Mouse (Mus musculus): ENCODE measurements at regions not wholly inside any gene's neighbourhood (a gene's known extent, or its start where the extent isn't known, plus 50 kb on each side); places are given as distances from the start of the nearest gene placed in this dataset.

DNA sequence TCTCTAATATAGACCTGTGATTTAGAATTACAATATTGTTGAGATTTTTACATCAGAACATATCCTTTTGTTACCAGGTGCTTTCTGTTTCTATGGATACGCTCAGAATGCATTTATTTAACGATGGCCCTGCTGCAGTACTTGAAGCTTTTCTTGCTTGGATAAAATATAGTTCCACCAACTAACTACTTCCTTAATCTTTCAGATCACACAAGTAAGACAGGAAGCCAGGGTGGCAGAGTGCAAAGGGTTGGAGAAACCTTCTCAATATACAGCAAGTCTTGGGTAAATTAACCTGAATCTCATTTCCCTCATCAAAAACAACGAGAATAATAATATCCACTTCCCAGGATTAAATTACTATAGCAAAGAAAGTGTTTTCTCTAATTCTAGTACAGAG lies 193.1 kb upstream of the Acvr2a start:
- DNase-seq (ENCODE audit: low read depth, low spot score), result no peak

DNA sequence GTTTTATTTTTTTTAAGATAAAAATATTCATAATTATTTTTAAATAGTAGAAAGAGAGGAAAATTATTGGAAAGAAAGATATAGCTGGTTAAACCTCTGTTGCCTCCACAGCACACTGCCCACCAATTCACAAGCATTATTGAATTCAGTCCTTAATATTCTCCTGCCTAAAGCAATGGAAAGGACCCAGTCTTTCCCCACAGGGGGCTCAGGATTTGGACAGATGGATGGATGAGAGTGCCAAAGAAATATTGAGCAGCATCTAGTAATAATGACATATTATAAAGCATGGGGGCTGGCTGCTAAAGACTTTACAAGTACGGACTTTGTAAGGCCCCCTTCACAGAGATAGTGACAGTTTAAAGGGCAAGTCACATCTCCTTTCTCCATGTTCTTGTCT lies 191.6 kb upstream of the Acvr2a start:
- DNase-seq (ENCODE audit: low read depth, low spot score), result no peak

DNA sequence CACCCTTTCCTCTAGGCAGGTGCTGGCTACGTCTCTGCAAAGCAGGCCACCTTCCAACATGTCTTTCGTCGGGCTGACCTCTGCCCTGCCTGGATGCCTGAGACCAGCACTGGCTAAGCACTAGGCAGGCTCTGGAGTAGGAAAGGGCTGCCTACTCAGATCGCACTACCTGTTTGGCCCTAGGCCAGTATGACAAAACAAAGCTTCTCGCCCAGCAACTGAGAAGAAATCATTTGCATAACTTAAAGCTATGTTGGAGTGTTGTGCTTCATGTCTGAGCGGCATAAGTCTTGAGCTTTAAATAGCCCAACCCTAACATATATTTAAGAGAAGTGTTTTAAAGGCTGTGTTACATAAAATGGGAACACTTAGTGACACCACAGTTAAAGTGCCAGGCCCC lies 189.9 kb upstream of the Acvr2a start:
- no peak for DNase-seq (ENCODE audit: low read depth, low spot score)

DNA sequence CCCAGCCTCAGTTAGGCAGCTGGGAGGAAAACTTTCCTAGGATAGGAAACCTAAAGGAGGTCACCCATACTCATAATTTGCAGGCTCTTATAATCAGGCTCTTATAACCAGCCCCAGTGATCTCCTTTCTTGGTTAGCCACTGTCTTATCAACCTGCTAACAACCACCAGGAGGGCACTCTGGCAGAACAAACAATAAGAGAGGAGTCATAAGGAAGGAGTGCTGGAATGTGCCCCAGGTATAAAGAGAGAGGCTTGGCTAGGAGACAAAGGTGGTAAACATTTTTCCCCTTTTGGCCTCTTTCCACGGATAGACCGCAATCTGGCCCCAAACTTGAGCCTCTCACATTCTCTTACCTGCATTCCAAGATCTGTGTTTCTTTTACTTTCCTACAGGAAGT lies 189.4 kb upstream of the Acvr2a start:
- no peak for DNase-seq (ENCODE audit: low read depth, low spot score)

DNA sequence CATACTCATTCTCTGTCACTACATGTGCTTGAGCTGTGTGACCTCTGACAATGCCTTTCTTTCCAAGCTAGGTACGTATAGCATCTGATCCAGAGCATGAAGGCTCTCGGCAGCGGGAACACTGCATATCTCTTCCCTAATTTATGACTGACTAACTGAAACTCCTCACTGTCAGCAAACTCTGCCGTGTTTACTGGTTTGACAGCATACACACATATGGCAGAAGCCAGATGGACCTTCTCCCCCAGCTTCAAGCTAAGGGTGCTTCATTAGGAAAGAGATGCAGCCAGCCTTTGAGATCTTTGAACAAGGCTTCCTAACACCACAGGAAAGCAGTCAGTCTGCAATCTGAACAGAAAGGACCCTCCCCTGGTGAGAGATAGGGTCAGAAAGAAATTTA lies 186.9 kb upstream of the Acvr2a start:
- DNase-seq (ENCODE audit: low read depth, low spot score), result no peak

DNA sequence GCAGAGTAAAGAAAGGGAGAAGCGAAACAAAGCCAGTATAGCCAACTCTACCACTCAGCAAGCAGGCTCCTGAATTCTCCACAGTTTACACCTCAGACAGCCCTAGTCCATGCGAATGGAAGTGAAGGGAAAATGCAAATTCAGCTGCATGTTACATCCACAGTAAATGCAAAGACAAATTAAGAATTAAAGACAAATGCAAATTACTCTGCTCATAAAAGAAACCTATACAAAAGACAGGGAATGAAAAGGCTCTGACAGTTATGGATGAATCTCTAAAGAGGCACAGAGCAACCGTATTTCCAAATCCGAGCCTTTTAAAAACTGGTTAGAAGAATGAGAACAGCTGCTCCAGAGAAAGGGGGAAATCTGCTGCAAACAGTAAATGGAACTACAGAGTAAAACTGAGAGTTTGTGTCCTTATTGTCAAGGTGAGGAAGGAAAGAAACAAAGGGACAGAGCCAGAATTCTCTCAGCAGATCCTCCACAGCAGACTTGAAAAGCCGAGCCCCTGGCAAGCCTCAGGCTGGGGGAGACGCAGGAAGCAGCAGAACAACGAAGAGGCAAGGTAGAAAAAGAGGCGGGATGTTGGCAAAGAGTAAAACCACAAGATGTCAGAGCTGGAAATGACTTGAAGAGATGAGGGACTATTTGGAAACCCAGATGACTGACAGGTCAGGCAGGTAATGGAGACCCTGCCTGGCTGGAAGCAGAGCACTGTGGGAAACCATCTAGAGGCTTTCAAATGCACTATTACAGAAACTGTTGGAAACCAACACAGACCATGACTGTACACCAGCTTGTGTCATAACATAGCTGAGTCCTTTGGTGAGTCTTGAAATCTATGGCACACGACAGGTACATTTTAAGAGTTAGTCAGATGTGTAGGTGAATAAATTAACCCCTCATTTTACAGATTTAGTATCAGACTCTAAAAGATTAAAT lies 184.5 kb upstream of the Acvr2a start:
- no peak for DNase-seq (ENCODE audit: low read depth, low spot score)

DNA sequence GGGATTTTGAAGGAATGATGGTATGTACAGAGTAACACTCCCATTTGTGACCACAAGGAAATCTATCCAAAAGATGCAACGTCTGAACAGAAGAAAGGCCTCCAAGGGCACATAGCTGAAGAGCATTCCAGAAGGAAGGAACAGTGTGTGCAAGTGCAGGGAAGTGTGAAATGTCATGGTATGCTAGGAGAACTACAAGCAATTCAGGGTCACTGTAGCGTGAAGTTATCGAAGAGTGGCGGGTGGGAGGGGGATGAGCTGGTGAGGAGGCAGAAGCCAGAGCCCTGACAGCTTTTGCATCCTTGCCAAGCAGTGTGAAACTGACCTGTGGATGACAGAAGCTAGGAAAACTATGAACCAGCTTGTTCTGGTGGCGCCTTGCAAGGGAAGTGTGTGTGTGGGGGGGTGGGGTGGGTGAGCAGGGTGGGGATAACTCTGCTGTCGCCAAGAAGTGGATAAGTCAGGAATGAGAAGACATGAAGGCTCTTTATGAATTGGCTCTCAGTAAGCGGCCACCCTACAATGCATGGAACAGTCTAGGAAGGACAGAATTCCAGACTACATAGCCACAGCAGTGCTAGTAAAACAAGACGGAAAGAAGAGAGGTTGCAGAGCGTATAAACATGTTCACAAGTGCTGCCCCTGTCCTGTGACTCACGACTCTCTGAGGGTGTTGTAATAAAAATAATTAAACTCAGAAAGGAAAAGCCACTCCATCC lies 179.3 kb upstream of the Acvr2a start:
- DNase-seq (ENCODE audit: low read depth, low spot score), result no peak

DNA sequence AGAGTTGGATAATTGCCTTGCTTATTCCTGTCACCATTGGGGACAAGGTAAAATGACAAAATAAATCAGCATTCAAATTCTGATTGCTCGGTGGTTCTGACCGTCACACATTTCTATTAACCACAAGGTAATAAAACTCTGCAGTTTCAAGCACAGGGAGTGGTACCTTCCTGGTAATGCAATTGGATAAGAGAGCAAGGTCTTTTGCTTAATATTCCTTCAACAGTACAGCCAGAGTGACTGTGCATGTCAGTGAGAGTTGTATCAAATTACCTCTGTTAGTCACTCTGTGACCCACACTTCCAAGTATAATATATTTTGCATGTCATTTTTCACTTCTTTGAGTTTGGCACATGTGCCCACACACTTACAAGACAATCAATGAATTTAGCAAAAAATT lies 177.8 kb upstream of the Acvr2a start:
- DNase-seq (ENCODE audit: low read depth, low spot score), result no peak

DNA sequence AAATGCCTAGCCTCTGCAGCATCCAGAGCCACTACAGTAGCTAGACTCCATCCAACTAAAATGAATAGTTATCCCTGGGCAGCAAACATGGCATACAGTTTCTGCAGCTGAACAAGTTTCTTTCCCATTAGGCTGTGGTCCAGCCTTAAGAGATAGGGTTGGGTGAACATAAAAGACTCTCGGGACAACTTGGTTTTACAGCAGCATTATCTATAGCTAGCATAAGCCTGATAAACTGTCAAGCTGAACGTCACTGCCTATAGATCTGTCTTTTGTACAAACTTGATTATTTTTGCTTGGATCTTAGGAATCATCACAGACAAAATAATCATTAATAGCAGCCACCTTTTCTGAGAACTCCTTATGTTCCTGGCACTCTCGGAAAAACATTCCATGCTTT lies 169.8 kb upstream of the Acvr2a start:
- DNase-seq (ENCODE audit: low read depth, low spot score), result no peak

DNA sequence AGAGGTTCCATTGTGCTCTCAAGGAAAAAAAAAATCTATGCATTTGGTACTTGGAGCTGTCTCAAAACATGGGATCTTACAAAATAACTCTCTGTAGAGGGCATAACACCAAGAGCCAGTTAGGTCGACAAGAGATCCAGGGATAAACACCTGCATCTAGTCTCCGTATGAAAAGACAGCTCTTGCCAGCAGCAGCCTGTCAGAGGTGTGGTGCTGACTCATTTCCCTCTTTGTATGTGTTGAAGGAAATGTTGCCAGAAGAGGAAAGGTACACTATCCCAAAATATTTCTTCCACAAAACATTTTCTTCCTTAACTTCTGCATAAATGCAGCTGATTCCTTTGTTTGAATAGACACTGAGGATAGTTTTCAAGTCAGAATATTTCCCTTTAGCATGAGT lies 163.6 kb upstream of the Acvr2a start:
- no peak for DNase-seq (ENCODE audit: low read depth, low spot score)

DNA sequence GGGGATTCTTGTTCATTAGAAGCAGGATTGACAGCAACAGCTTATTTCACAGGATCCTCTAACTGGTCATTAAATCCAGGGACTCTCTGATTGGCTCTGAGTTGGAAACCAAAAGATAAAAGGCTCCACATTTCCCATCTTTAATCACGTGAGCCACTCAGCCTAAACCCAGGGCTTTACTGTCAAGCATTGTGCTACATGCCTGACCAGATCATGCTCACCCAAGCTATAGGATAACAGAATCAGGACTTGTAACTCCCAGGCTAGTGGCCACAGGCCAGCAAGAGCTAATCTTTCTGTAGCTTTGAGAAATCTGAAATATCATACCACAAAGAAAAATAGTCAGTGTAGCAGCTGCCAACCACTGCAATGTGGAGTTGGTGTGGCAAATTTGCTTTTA lies 152.7 kb upstream of the Acvr2a start:
- no peak for DNase-seq (ENCODE audit: low read depth, low spot score)

DNA sequence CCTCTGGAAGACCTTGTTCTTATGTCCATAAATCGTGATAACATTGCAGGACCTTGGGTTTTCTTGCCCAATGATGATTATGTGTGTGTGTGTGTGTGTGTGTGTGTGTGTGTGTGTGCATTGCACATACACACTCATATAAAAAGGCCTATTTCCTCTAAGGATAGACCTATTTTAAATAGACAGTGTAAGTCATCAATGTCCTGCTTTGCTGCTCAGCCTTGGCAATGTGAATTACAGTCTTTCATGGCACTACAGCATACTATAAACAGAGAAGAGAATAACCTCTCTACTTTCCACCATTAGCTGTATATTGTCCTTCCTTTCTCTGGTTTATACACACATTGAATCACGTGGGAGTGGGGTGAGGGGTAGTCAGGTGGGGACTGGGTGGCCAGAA lies 148.8 kb upstream of the Acvr2a start:
- no peak for DNase-seq (ENCODE audit: low read depth, low spot score)

DNA sequence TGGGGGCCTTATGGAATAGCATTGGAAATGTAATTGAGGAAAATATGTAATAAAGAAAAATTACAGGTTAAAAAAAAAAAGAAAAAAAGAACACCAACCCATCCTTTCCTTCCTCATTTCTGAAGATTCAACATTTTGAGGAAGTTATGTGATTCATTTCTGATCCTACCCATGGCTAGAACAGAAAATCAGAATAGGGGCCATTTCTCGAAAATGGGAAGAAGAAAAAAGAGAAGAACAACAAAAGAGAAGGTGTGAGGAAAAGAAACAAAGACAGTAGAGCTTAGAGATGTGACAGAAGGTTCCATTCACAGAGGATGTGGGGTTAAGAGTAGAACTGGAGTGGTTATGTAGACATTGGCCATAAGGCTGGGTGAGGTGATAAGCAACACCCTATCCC lies 124.8 kb upstream of the Acvr2a start:
- no peak for DNase-seq (ENCODE audit: low read depth, low spot score)

DNA sequence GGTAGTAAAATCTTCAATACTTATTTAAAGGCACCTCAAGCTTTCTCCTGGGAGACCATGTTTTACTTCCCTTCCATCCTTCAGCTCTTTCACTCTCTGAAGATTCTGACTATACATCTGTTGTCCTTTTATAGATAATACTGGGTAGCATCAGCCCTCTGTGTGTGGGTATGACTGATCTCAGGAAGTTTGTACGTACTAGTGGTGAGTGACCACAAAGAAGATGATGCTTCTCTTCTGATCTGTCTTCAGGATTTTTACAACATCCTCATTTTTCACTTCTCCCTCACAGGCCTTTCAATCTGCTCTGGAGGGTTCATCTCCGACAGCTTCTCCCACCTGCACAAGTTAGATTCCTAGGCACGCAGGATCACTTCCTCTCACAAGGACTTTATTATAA lies 119.4 kb upstream of the Acvr2a start:
- DNase-seq (ENCODE audit: low read depth, low spot score), result no peak

DNA sequence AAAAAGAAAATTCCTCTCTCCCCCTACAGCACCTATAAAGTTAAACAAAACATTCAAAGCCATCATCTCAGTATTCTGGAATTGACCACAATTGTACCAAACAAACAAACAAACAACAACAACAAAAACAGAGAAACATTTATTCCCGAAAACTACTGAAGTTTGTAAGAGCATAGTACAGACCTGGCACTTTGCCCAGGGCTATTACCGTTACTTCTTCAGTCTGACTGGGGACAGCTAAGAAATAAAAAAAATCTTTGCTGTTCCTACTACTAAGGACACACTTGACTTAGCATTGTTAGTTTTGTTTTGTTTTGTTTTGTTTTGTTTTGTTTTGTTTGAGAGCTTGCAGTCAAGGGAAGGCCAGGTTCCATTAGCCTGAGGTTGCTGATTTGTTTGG lies 113.0 kb upstream of the Acvr2a start:
- DNase-seq (ENCODE audit: low read depth, low spot score), result no peak

DNA sequence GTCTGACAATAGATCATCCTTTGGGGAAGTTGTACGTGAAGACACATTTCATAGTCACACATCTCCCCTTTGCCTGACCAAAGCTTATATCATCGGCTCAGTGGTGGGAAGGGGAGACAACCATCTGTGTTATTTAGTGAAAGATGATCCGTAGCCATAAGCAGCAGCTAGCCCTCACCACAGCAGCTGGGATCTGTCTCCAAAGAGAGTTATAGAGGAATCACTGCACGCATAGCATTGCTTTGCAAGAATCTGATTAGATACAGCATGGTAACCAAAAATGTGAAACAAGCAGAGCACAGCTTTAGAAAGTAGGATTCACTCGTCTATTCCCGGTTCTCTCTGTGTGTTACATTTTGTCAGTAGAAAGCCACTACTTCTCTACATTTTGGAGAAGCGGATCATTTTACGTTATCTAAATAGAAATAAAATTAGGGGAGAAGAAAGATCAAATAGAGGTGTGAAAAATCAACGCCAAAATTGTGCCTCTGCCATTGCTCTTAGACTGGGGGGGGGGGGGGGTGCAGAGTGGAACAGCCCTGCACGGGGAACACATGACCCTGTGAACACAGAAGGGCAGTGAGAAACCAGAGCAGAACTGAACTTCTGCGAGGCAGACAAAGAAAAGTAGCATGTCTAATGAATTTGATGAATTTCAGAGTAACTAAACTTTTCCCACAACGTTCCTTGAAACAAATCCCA lies 108.7 kb upstream of the Acvr2a start:
- no peak for DNase-seq (ENCODE audit: low read depth, low spot score)

DNA sequence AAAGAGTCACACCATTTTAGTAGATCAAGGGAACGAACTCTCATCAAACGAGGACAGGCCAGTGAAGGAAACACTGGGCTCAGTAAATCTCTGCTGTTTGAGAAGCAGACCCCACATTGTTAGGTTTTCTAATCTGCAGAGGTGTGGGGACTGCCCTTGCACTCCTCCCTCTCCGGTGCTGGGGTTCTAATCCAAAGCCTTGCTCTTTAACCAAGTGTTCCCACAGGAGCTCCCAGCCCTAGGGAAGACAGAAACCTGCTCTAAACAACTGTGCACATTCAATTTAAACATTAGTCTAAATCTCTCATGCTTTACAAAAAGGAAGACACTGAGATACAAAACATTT lies 108.1 kb upstream of the Acvr2a start:
- no peak for DNase-seq (ENCODE audit: low read depth, low spot score)

DNA sequence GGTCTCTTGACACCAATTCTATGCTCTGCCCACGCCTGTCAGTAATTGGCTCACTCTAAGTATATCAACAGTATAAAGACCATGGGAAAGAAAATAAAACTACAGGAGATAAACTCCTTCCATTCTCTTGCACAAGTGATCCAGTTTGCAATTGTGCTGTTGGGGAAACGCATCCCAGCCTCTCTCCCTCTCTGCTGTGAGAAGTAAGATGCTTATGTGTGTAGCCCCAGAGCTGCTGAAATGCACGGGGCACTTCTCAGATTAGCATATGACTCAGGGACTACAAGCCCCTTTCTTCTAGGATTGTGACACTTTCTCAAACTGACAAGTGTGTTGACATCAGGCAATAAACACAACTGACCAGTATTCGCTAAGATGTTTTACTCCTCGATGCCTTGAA lies 107.7 kb upstream of the Acvr2a start:
- DNase-seq (ENCODE audit: low read depth, low spot score), result no peak

DNA sequence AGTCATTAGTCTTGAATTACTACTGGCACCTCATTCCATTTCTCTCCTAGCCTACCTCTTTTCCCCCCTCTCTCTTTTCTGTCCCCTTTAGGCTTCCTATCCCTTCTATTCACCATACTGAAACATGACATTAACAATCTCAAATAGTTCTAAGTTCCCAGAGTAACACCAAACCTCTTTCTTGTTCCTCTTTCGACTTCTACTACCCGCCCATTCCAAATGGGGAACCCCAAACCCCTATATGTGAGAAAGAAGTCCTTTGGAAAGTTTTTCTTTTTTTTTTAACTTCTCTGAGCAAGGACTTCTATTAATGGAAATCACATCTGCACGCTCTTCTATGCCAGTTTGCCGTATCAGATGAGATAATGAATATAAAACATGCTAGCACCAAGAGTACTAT lies 97.7 kb upstream of the Acvr2a start:
- DNase-seq (ENCODE audit: low read depth, low spot score), result no peak

DNA sequence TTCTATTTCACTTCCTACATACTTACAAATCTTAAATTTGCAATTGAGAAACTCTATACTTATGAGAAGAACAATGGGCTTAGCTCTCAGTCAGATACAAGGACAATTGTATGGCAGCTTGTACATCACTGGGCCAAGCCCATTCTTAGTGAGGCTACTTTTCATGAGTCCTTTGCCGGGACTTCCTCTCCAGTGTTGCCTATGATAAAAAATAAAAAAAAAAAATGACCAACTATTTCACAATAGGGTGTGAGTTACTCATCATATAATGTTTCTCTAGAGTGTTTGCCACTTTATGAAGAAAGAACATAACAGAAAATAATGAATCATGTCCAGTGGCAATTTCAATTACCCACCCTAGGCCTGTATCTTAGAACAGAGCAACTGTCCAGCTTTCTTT lies 96.1 kb upstream of the Acvr2a start:
- DNase-seq (ENCODE audit: low read depth, low spot score), result no peak

DNA sequence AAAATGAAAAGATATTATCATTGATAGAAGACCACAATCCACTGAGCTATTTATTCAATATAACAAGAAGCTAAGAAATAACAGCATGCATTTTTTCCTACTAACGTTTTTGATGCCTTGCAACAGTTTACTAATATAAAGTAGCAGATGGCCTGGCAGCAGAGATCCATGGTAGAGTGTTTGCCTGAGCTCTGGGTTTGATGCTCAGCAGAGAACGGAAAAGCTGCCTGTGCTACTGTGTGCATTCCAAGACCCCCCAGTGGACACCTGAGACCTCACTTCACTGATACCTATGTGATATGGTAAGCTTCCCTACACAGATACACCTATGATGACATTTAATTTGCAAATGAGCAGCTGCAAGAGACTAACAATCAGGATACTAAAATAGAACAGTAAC lies 95.6 kb upstream of the Acvr2a start:
- DNase-seq (ENCODE audit: low read depth, low spot score), result no peak

DNA sequence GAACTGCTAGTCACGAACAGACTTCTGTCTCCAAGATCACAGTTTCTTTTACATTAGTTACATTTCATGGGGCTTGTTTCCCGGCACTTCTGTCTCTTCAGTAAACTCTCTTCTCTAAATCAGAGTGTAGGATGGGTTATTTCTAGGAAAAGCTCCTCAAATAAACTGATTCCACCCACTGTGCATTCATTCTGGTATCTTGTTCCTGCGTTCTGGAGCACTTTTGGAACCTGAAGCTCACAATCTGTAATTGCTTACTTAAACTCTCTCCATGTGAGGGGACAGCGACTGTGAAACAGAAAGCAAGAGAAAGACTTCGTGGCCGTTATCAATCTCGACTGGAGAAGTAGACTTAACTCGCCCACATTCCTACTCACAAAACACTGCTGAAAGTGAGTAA lies 83.1 kb upstream of the Acvr2a start:
- no peak for DNase-seq (ENCODE audit: low read depth, low spot score)

DNA sequence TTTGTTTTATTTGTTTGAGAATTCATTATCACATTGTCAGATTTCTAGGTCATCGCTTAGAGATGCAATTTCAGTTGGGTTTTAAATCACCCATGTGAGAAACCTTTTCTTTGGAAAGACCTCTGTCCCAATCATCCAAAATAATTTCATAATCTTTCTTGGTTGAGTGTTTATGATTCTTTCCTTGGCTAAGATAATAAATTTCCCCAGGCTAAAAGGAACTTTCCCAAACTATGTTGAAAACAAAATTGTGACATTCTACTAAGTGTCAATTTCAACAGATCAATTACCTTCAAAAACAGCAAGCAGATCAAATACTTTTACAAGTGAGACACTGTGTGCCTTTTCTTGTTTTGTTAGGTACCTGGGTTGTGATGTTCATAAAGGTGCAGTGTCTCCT lies 80.0 kb upstream of the Acvr2a start:
- no peak for DNase-seq (ENCODE audit: low read depth, low spot score)

Measured in CD4-positive, CD25-positive, alpha-beta regulatory T cell, adult 2 months (primary cell).